Mouse (Mus musculus) hindbrain, embryonic 13.5 days (tissue): ENCODE results near the gene Csf2rb. TPM values are rescaled to one million over a fixed set of nuclear protein-coding genes. Genes with fewer than 3 reads are reported as not detected.

Experiments used
- ATAC-seq: fragments of 200-750 bp; cut with Nextera tagmentation; 2 replicates; pipeline ENCODE4 v1.8.0; 2017; ENCODE audit warnings: moderate TSS enrichment; ENCODE audit not compliant: low FRiP score
- H3K27ac ChIP-seq: fragments of 300-500 bp; sonication (generic); 2 replicates; pipeline ENCODE4 v1.5.1; 2015; ENCODE audit warnings: inconsistent platforms, mild to moderate bottlenecking, moderate library complexity
- H3K27me3 ChIP-seq: fragments of 300-500 bp; sonication (generic); 2 replicates; pipeline ENCODE4 v1.6.1; 2015; ENCODE audit warnings: mild to moderate bottlenecking, inconsistent platforms
- H3K36me3 ChIP-seq: fragments of 300-500 bp; sonication (generic); 2 replicates; pipeline ENCODE4 v1.6.1; 2015; ENCODE audit warnings: mild to moderate bottlenecking, inconsistent platforms
- H3K4me1 ChIP-seq: fragments of 300-500 bp; sonication (generic); replicated peaks from 2 replicates; pipeline ENCODE4 v1.6.1; 2015; ENCODE audit warnings: inconsistent platforms
- H3K4me2 ChIP-seq: fragments of 300-500 bp; sonication (generic); 2 replicates; pipeline ENCODE4 v1.6.1; 2015; ENCODE audit warnings: inconsistent platforms, mild to moderate bottlenecking, moderate library complexity
- H3K4me3 ChIP-seq: fragments of 300-500 bp; sonication (generic); 2 replicates; pipeline ENCODE4 v1.5.1; 2015; ENCODE audit warnings: mild to moderate bottlenecking, inconsistent platforms
- H3K9ac ChIP-seq: fragments of 300-500 bp; sonication (generic); 2 replicates; pipeline ENCODE4 v1.6.1; 2015; ENCODE audit warnings: mild to moderate bottlenecking, inconsistent platforms
- H3K9me3 ChIP-seq: fragments of 300-500 bp; sonication (generic); 2 replicates; pipeline ENCODE4 v1.6.1; 2016; ENCODE audit warnings: inconsistent platforms
- WGBS: fragments of 180-500 bp; shearing (Covaris S2); methylation state at CpG from one replicate; pipeline ENCODE4 v1.1.7; 2015; 5-methylcytosine and 5-hydroxymethylcytosine counted together
- polyA plus RNA-seq: library from polyadenylated mRNA; unstranded; fragments of >200 nt; fragmentation: Nextera tagmentation; extraction: Ambion mirVana; gene quantifications from 2 replicates; pipeline ENCODE4 v1.2.1, GENCODE M21; 2015

Csf2rb gene
- polyA plus RNA-seq, 1 experiment from 2014 or later = 0.39 TPM

DNA sequence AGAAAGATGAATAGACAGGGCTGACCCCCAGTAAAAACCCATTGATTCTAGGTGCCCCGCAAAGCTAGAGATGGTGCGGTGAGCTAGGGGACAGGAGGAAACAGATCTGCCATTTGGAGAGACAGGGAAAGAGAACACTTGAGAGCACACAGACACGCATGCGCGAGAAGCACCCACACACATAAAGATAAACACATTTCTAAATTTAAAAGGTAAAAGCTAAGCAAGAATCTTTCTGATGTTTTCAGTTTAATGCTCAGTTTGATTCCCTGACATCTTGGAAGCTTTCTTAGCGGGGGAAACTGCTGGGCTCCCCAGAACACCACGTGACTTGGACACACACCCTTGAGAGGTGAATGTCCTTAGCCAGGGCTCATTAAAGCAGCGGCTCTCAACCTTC is 41.3 kb downstream of the Csf2rb start:
- no peak overlapping the region for H3K27ac ChIP-seq
- 0 out of 2 replicates have a peak, but pooled peaks cover 5% of the 10 kb centered on the region for H3K4me1 ChIP-seq
- no peak for ATAC-seq
- no peaks in the 10 kb centered on the region for H3K36me3 ChIP-seq
- peaks cover 37% of the 10 kb centered on the region for H3K27me3 ChIP-seq
- no peak overlapping the region for H3K4me2 ChIP-seq
- no peak overlapping the region for H3K4me3 ChIP-seq
- no peaks in the 10 kb centered on the region for H3K9me3 ChIP-seq
- no peak overlapping the region for H3K9ac ChIP-seq
- 84% methylated on average over 8 of the region's 8 CpGs for WGBS

DNA sequence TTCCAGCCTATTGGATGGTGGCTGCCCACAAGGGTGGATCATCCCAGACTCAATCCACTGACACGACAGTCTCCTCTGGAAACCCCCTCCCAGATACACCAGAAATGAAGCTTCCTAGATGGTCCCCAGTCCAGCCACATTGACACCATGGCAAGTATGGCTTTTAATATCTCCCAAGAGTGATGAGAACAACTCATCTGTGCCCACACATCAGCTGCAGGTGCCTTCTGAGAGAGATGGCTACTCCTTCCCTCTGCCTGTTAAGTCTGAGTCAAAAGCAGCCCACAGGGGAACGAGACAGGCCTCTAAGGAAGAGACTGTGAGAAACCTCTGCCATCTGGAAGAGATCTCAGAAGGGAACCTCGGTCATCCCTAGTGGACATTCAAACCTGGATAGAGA is 42.3 kb downstream of the Csf2rb start:
- H3K4me2 ChIP-seq = no peak overlapping the region
- 0 out of 2 replicates have a peak, but pooled peaks cover 5% of the 10 kb centered on the region for H3K4me1 ChIP-seq
- H3K27ac ChIP-seq = no peak overlapping the region
- ATAC-seq = no peak
- 70% methylated on average over 3 of the region's 3 CpGs for WGBS
- no peaks in the 10 kb centered on the region for H3K9me3 ChIP-seq
- peaks cover 37% of the 10 kb centered on the region for H3K27me3 ChIP-seq
- no peaks in the 10 kb centered on the region for H3K36me3 ChIP-seq
- no peak overlapping the region for H3K9ac ChIP-seq
- no peak overlapping the region for H3K4me3 ChIP-seq

GRCm38 (mm10) chr15:78368926-78369346 is 43.4 kb downstream of the Csf2rb start:
- H3K36me3 ChIP-seq = no peaks in the 10 kb centered on the region
- no peak for ATAC-seq
- no peak overlapping the region for H3K4me2 ChIP-seq
- no peak overlapping the region for H3K9ac ChIP-seq
- H3K27me3 ChIP-seq = peaks cover 37% of the 10 kb centered on the region
- H3K27ac ChIP-seq = no peak overlapping the region
- no peaks in the 10 kb centered on the region for H3K9me3 ChIP-seq
- H3K4me3 ChIP-seq = no peak overlapping the region
- 0 out of 2 replicates have a peak, but pooled peaks cover 5% of the 10 kb centered on the region for H3K4me1 ChIP-seq
- 10% methylated on average over 8 of the region's 8 CpGs for WGBS

GRCm38 (mm10) chr15:78369641-78370040 is 44.1 kb downstream of the Csf2rb start:
- 0 out of 2 replicates have a peak, but pooled peaks cover 5% of the 10 kb centered on the region for H3K4me1 ChIP-seq
- H3K27me3 ChIP-seq = peaks cover 37% of the 10 kb centered on the region
- ATAC-seq = no peak
- no peak overlapping the region for H3K4me3 ChIP-seq
- 39% methylated on average over 1 of the region's 1 CpGs for WGBS
- H3K9ac ChIP-seq = no peak overlapping the region
- H3K36me3 ChIP-seq = no peaks in the 10 kb centered on the region
- no peak overlapping the region for H3K27ac ChIP-seq
- H3K4me2 ChIP-seq = no peak overlapping the region
- no peaks in the 10 kb centered on the region for H3K9me3 ChIP-seq

DNA sequence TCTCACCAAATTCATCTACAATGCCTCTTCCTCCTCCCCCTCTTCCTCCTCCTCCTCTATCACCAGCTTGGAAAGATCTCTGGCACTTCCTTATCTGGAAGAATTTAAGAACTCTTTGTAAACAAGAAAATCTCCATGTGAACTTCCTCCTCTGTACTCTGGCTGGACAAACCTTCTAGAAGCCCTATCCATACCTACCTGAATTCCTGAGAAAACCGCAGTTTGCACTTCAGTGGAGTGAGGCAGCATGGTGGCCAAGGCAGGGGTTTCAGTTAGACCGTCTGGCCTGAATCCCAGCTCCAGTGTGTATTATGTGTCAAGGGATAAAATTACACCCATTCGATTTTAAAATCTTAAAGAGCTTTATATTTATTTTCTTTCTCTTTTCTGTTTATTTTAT is 47.2 kb downstream of the Csf2rb start:
- 78% methylated on average over 3 of the region's 3 CpGs for WGBS
- Histone ChIP-seq H3K9ac (no peak overlapping the region), H3K36me3 (no peaks in the 10 kb centered on the region), H3K4me3 (no peak overlapping the region), H3K4me2 (no peak overlapping the region), H3K27ac (no peak overlapping the region), H3K9me3 (no peaks in the 10 kb centered on the region), H3K4me1 (0 out of 2 replicates have a peak, but pooled peaks cover 5% of the 10 kb centered on the region), H3K27me3 (peaks cover 25% of the 10 kb centered on the region)
- no peak for ATAC-seq

GRCm38 (mm10) chr15:78374204-78374603 is 48.7 kb downstream of the Csf2rb start:
- H3K27me3 ChIP-seq = peaks cover 13% of the 10 kb centered on the region
- H3K9me3 ChIP-seq = no peaks in the 10 kb centered on the region; the same call in 1 of the 2 replicates
- no peak overlapping the region for H3K4me2 ChIP-seq
- no peak overlapping the region for H3K27ac ChIP-seq
- H3K4me3 ChIP-seq = no peak overlapping the region
- 0 out of 2 replicates have a peak, but pooled peaks cover 3% of the 10 kb centered on the region for H3K4me1 ChIP-seq
- no peaks in the 10 kb centered on the region for H3K36me3 ChIP-seq
- no peak for ATAC-seq
- no peak overlapping the region for H3K9ac ChIP-seq
- WGBS = 82% methylated on average over 3 of the region's 3 CpGs

GRCm38 (mm10) chr15:78377859-78378258 is 52.3 kb downstream of the Csf2rb start:
- Histone ChIP-seq H3K36me3 (no peaks in the 10 kb centered on the region), H3K4me1 (no peaks in the 10 kb centered on the region), H3K4me2 (no peak overlapping the region), H3K27ac (no peak overlapping the region), H3K27me3 (no peaks in the 10 kb centered on the region), H3K4me3 (no peak overlapping the region), H3K9me3 (no peaks in the 10 kb centered on the region; the same call in 1 of the 2 replicates), H3K9ac (no peak overlapping the region)
- WGBS = 89% methylated on average over 10 of the region's 10 CpGs
- ATAC-seq = no peak

DNA sequence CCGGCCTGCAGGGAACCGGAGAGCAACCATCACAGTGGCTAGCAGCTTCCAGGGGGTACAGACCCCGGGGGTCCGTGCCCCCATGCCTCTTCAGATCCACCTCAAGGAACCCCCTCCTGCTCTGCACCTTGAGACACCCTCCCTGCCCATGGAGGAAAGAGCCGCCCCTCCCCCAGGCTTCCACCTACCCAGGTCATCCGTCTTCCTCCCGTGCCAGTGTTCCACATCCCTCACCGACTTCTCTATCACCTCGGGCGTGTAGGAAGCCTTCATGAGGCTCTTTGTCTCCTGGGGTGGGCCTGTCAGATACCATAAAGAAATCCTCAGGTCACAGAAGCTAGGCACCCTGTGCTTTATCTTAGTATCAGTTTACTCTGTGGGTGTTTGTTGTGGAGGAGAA is 53.0 kb downstream of the Csf2rb start:
- no peaks in the 10 kb centered on the region for H3K27me3 ChIP-seq
- WGBS = 82% methylated on average over 10 of the region's 10 CpGs
- ATAC-seq = no peak
- no peak overlapping the region for H3K27ac ChIP-seq
- no peaks in the 10 kb centered on the region for H3K36me3 ChIP-seq
- H3K4me1 ChIP-seq = no peaks in the 10 kb centered on the region
- no peak overlapping the region for H3K4me3 ChIP-seq
- H3K4me2 ChIP-seq = no peak overlapping the region
- H3K9me3 ChIP-seq = no peaks in the 10 kb centered on the region; the same call in 1 of the 2 replicates
- no peak overlapping the region for H3K9ac ChIP-seq

- Histone ChIP-seq H3K4me1 (peaks cover 14% of the 10 kb centered on the region; the same call in 1 of the 2 replicates), H3K4me2 (no peak overlapping the region), H3K9ac (no peak overlapping the region), H3K4me3 (no peak overlapping the region), H3K27me3 (no peaks in the 10 kb centered on the region), H3K9me3 (no peaks in the 10 kb centered on the region; the same call in 1 of the 2 replicates), H3K27ac (no peak overlapping the region), H3K36me3 (no peaks in the 10 kb centered on the region)
- WGBS = 91% methylated on average over 2 of the region's 2 CpGs
- ATAC-seq = no peak
Measured at GRCm38 (mm10) chr15:78380208-78380607, 54.7 kb downstream of the Csf2rb start.

GRCm38 (mm10) chr15:78380741-78381140 is 55.2 kb downstream of the Csf2rb start:
- no peak for ATAC-seq
- no peak overlapping the region for H3K9ac ChIP-seq
- 72% methylated on average over 4 of the region's 4 CpGs for WGBS

DNA sequence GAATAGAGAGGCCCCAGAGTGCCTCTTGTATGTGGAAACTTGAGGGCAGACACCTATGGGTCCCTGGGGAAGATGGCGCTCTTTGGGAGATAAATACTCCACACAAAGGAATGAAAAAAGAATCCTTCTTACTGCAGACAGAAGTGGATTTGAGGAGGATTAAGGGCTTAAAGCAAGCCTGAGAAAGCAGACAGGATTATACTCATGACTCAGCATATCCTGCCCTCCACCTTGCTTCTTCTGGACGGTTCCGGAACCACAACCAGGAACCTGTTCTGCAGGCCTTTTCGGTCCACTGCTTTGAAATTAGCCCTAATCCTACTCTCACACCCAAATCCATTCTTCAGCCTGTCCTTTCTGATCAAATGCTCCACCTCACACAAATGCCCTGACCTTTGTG is 56.6 kb downstream of the Csf2rb start:
- WGBS = 94% methylated on average over 4 of the region's 4 CpGs
- Histone ChIP-seq H3K9me3 (no peaks in the 10 kb centered on the region; the same call in 1 of the 2 replicates), H3K27me3 (no peaks in the 10 kb centered on the region), H3K4me2 (no peak overlapping the region), H3K36me3 (no peaks in the 10 kb centered on the region), H3K4me1 (peaks cover 14% of the 10 kb centered on the region; the same call in 1 of the 2 replicates), H3K4me3 (no peak overlapping the region), H3K27ac (no peak overlapping the region), H3K9ac (no peak overlapping the region)
- ATAC-seq = no peak

More at GRCm38 (mm10) chr15:78380741-78381140, 55.2 kb downstream of the Csf2rb start:
- no peaks in the 10 kb centered on the region; the same call in 1 of the 2 replicates for H3K9me3 ChIP-seq
- H3K27me3 ChIP-seq = no peaks in the 10 kb centered on the region
- no peaks in the 10 kb centered on the region for H3K36me3 ChIP-seq
- H3K4me3 ChIP-seq = no peak overlapping the region
- H3K4me2 ChIP-seq = no peak overlapping the region
- no peak overlapping the region for H3K27ac ChIP-seq
- peaks cover 14% of the 10 kb centered on the region; the same call in 1 of the 2 replicates for H3K4me1 ChIP-seq

DNA sequence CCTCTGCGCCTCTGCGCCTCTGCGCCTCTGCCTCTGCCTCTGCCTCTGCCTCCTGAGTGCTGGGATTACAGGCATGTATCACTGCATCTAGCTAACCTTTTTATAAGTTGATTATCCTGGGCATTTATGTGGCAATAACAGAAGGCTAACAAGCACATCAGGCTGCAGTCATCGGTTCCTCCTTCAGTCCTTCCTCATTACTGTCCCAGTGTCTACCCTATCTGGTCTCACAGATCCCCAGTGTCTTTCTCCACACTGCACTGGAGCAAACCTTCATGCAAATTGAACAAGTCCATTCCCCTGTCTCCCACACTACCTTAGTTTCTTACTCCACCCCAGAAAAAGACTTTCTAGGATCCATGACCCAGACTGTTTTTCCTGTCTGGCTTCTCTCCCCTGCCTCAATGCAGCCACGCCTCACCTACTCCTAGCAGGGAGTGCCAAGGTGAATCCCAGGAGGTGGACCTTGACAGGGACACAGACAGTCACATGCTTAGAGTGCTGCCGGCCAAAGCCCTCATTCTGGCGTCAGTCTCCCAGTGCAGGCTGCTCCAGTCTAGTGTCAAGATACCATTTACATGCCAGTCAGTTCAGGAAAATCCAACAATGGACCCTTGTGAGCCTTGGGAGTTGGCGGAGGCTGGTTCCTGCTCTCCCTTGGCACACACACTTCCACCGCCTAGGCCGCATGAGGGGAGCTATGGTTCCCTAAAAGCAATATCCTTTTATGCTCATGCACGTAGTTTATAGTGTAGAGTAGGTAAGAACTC is 58.1 kb downstream of the Csf2rb start:
- 74% methylated on average over 11 of the region's 11 CpGs for WGBS
- ATAC-seq = peak; percentile 68; the same call in 1 of the 2 replicates
- H3K27me3 ChIP-seq = no peaks in the 10 kb centered on the region
- no peak overlapping the region for H3K4me3 ChIP-seq
- no peak overlapping the region for H3K9ac ChIP-seq
- H3K4me1 ChIP-seq = peaks cover 14% of the 10 kb centered on the region; the same call in 1 of the 2 replicates
- no peak overlapping the region for H3K4me2 ChIP-seq
- no peaks in the 10 kb centered on the region for H3K36me3 ChIP-seq
- H3K9me3 ChIP-seq = no peaks in the 10 kb centered on the region; the same call in 1 of the 2 replicates
- peak overlapping the region; percentile 75 for H3K27ac ChIP-seq
